Mouse (Mus musculus): ENCODE measurements around the gene Trip4. TPM values are rescaled to one million over a fixed set of nuclear protein-coding genes. Genes with fewer than 3 reads are reported as not detected.

The Trip4 gene
- polyA plus RNA-seq, 1 experiment = 18.3 TPM

GRCm38 (mm10) chr9:65834628-65835354 is 73.8 kb downstream of the Trip4 start:
- no peak for DNase-seq (ENCODE audit: low read depth)

GRCm38 (mm10) chr9:65833640-65834039 is 75.0 kb downstream of the Trip4 start:
- no peak for DNase-seq (ENCODE audit: low read depth)

GRCm38 (mm10) chr9:65833230-65833629 is 75.4 kb downstream of the Trip4 start:
- no peak for DNase-seq (ENCODE audit: low read depth)

GRCm38 (mm10) chr9:65832041-65832440 is 76.6 kb downstream of the Trip4 start:
- no peak for DNase-seq (ENCODE audit: low read depth)

GRCm38 (mm10) chr9:65831164-65831563 is 77.4 kb downstream of the Trip4 start:
- DNase-seq (ENCODE audit: low read depth) = no peak

GRCm38 (mm10) chr9:65830255-65830654 is 78.3 kb downstream of the Trip4 start:
- no peak for DNase-seq (ENCODE audit: low read depth)

GRCm38 (mm10) chr9:65829410-65829809 is 79.2 kb downstream of the Trip4 start:
- no peak for DNase-seq (ENCODE audit: low read depth)

- DNase-seq (ENCODE audit: low read depth) = no peak
Measured at GRCm38 (mm10) chr9:65828511-65828910, 80.1 kb downstream of the Trip4 start.

- DNase-seq (ENCODE audit: low read depth) = no peak
Measured at GRCm38 (mm10) chr9:65828016-65828403, 80.6 kb downstream of the Trip4 start.

- no peak for DNase-seq (ENCODE audit: low read depth)
Measured at GRCm38 (mm10) chr9:65827344-65828015, 81.1 kb downstream of the Trip4 start, which contains the start of gene Zfp609. Gene Zfp609, minus strand, starts transcription at chr9:65827564.

GRCm38 (mm10) chr9:65826588-65827343 is 81.8 kb downstream of the Trip4 start:
- DNase-seq (ENCODE audit: low read depth) = no peak

GRCm38 (mm10) chr9:65826226-65826587 is 82.4 kb downstream of the Trip4 start:
- no peak for DNase-seq (ENCODE audit: low read depth)

GRCm38 (mm10) chr9:65823716-65824462 is 84.7 kb downstream of the Trip4 start:
- DNase-seq (ENCODE audit: low read depth) = no peak

- DNase-seq (ENCODE audit: low read depth) = no peak
Measured at GRCm38 (mm10) chr9:65822011-65822410, 86.6 kb downstream of the Trip4 start.

- no peak for DNase-seq (ENCODE audit: low read depth)
Measured at GRCm38 (mm10) chr9:65820301-65820700, 88.3 kb downstream of the Trip4 start.

GRCm38 (mm10) chr9:65818402-65818801 is 90.2 kb downstream of the Trip4 start:
- no peak for DNase-seq (ENCODE audit: low read depth)

GRCm38 (mm10) chr9:65812841-65813240 is 95.8 kb downstream of the Trip4 start:
- DNase-seq (ENCODE audit: low read depth) = no peak

- DNase-seq (ENCODE audit: low read depth) = no peak
Measured at GRCm38 (mm10) chr9:65811784-65812183, 96.8 kb downstream of the Trip4 start.

GRCm38 (mm10) chr9:65807818-65808217 is 100.8 kb downstream of the Trip4 start:
- DNase-seq (ENCODE audit: low read depth) = no peak

GRCm38 (mm10) chr9:65807251-65807650 is 101.3 kb downstream of the Trip4 start:
- no peak for DNase-seq (ENCODE audit: low read depth)

- no peak for DNase-seq (ENCODE audit: low read depth)
Measured at GRCm38 (mm10) chr9:65799770-65800169, 108.8 kb downstream of the Trip4 start.

- DNase-seq (ENCODE audit: low read depth) = no peak
Measured at GRCm38 (mm10) chr9:65795651-65796050, 112.9 kb downstream of the Trip4 start.

Measured in gonadal fat pad, adult 2 months (tissue).